Mouse (Mus musculus): ENCODE measurements around the gene Lrmda.

- TF ChIP-seq CTCF (conservative IDR thresholded peaks at IDR 0.05; ENCODE audit: low read length) (no peak), NANOG (IDR thresholded peaks at IDR 0.05; ENCODE audit: borderline replicate concordance, low read length) (no peak), POU5F1 (IDR thresholded peaks at IDR 0.05; ENCODE audit: borderline replicate concordance, low read length) (no peak)
These were observed 353.3 kb downstream of the Lrmda start for GRCm38 (mm10) chr14:22372666-22373360.
